Mouse (Mus musculus) MEL (cell line): ENCODE measurements at regions not wholly inside any gene's neighbourhood (a gene's known extent, or its start where the extent isn't known, plus 50 kb on each side); places are given as distances from the start of the nearest gene placed in this dataset.
A peak's percentile ranks its signal among the peaks of the same experiment; 100 is the strongest.

Experiments
- DNase-seq: peaks from one replicate; pipeline ENCODE4 v3.0.0; 2011; ENCODE audit warnings: low read depth, low spot score
- H3K27ac ChIP-seq: 2 replicates; pipeline ENCODE4 v1.5.1; 2012; ENCODE audit warnings: low read depth, mild to moderate bottlenecking, control low read depth, low read length, moderate library complexity; ENCODE audit not compliant: control insufficient read depth
- H3K27me3 ChIP-seq, 2 experiments: fragments of 150-350 bp in 1 of 2; sonication (generic) in 1 of 2; 2 replicates each; pipeline ENCODE4 v1.6.1; 2012; ENCODE audit warnings: low read length in 2 of 2, mild to moderate bottlenecking in 2 of 2, improper control_type of control experiment in 1 of 2, moderate library complexity in 1 of 2; ENCODE audit not compliant: insufficient read depth in 2 of 2, control insufficient read depth in 1 of 2
- H3K36me3 ChIP-seq, 2 experiments: 2 replicates each; pipeline ENCODE4 v1.6.1; 2012 to 2014; ENCODE audit warnings: low read length in 2 of 2, improper control_type of control experiment in 1 of 2, inconsistent platforms in 1 of 2, mild to moderate bottlenecking in 1 of 2; ENCODE audit not compliant: insufficient read depth in 2 of 2, control insufficient read depth in 1 of 2
- H3K4me1 ChIP-seq, 2 experiments: fragments of 150-350 bp in 1 of 2; sonication (generic) in 1 of 2; 2 replicates each; pipeline ENCODE4 v1.6.1; 2012; ENCODE audit warnings: low read length in 2 of 2, improper control_type of control experiment in 1 of 2, mild to moderate bottlenecking in 1 of 2; ENCODE audit not compliant: insufficient read depth in 2 of 2, control insufficient read depth in 1 of 2
- H3K4me3 ChIP-seq, 2 experiments: fragments of 150-350 bp in 1 of 2; sonication (generic) in 1 of 2; 2 replicates each; pipeline ENCODE4 v1.5.1; 2012; ENCODE audit warnings: low read depth in 2 of 2, low read length in 2 of 2, mild to moderate bottlenecking in 2 of 2, moderate library complexity in 2 of 2, control low read depth in 1 of 2, improper control_type of control experiment in 1 of 2; ENCODE audit not compliant: control insufficient read depth in 1 of 2, insufficient read depth in 1 of 2
- H3K79me2 ChIP-seq: 2 replicates; pipeline ENCODE4 v1.6.1; 2012; ENCODE audit warnings: mild to moderate bottlenecking, low read length, moderate library complexity; ENCODE audit not compliant: control insufficient read depth, poor library complexity, insufficient read depth
- H3K9ac ChIP-seq: 2 replicates; pipeline ENCODE4 v1.6.1; 2012; ENCODE audit warnings: low read depth, mild to moderate bottlenecking, control low read depth, low read length, moderate library complexity; ENCODE audit not compliant: control insufficient read depth, poor library complexity, severe bottlenecking
- H3K9me3 ChIP-seq: fragments of 150-350 bp; sonication (generic); replicated peaks from 2 replicates; pipeline ENCODE4 v1.6.1; 2012; ENCODE audit warnings: mild to moderate bottlenecking, low read length, improper control_type of control experiment, moderate library complexity; ENCODE audit not compliant: insufficient read depth
- BHLHE40 ChIP-seq: IDR thresholded peaks from 2 replicates; pipeline ENCODE4 v1.6.1; 2012; ENCODE audit warnings: low read depth, mild to moderate bottlenecking, inconsistent platforms, low read length, improper control_type of control experiment, borderline replicate concordance
- CHD2 ChIP-seq: IDR thresholded peaks from 2 replicates; pipeline ENCODE4 v1.6.1; 2011; ENCODE audit warnings: low read length, improper control_type of control experiment
- CTCF ChIP-seq, 3 experiments: IDR thresholded peaks in 2 of 3; conservative IDR thresholded peaks in 1 of 3; 2 replicates each; pipeline ENCODE4 v1.5.1; 2011 to 2012; ENCODE audit warnings: low read length in 3 of 3, low read depth in 2 of 3, mild to moderate bottlenecking in 2 of 3, improper control_type of control experiment in 1 of 3, inconsistent platforms in 1 of 3, mixed read lengths in 1 of 3, moderate library complexity in 1 of 3; ENCODE audit not compliant: control insufficient read depth in 1 of 3, insufficient read depth in 1 of 3, poor library complexity in 1 of 3, severe bottlenecking in 1 of 3
- E2F4 ChIP-seq: IDR thresholded peaks from 2 replicates; pipeline ENCODE4 v1.6.1; 2011; ENCODE audit warnings: low read depth, low read length, improper control_type of control experiment, borderline replicate concordance
- ELF1 ChIP-seq: IDR thresholded peaks from 2 replicates; pipeline ENCODE4 v1.6.1; 2014; ENCODE audit warnings: low read depth, mild to moderate bottlenecking, inconsistent platforms, low read length, improper control_type of control experiment, moderate library complexity
- EP300 ChIP-seq, 2 experiments: IDR thresholded peaks; 2 replicates each; pipeline ENCODE4 v1.6.1; 2011; ENCODE audit warnings: improper control_type of control experiment in 2 of 2, low read length in 2 of 2, low read depth in 1 of 2, mild to moderate bottlenecking in 1 of 2
- ETS1 ChIP-seq: IDR thresholded peaks from 2 replicates; pipeline ENCODE4 v1.6.1; 2012; ENCODE audit warnings: low read depth, mild to moderate bottlenecking, inconsistent platforms, low read length, improper control_type of control experiment, moderate library complexity
- GABPA ChIP-seq: IDR thresholded peaks from 2 replicates; pipeline ENCODE4 v1.6.1; 2012; ENCODE audit warnings: low read depth, mild to moderate bottlenecking, inconsistent platforms, low read length, improper control_type of control experiment, moderate library complexity
- HCFC1 ChIP-seq: IDR thresholded peaks from 2 replicates; pipeline ENCODE4 v1.6.1; 2012; ENCODE audit warnings: low read depth, mild to moderate bottlenecking, inconsistent platforms, low read length, improper control_type of control experiment, moderate library complexity
- JUND ChIP-seq: IDR thresholded peaks from 2 replicates; pipeline ENCODE4 v1.6.1; 2011; ENCODE audit warnings: low read depth, mild to moderate bottlenecking, improper control_type of control experiment, low read length
- KAT2A ChIP-seq: conservative IDR thresholded peaks from 2 replicates; pipeline ENCODE4 v1.6.1; 2012; ENCODE audit warnings: low read depth, low read length, improper control_type of control experiment, inconsistent platforms
- MAX ChIP-seq: IDR thresholded peaks from 2 replicates; pipeline ENCODE4 v1.6.1; 2011; ENCODE audit warnings: low read length, improper control_type of control experiment
- MAZ ChIP-seq: IDR thresholded peaks from 2 replicates; pipeline ENCODE4 v1.6.1; 2012; ENCODE audit warnings: low read depth, mild to moderate bottlenecking, inconsistent platforms, low read length, improper control_type of control experiment
- MEF2A ChIP-seq: IDR thresholded peaks from 2 replicates; pipeline ENCODE4 v1.6.1; 2014; ENCODE audit warnings: low read depth, mild to moderate bottlenecking, inconsistent platforms, low read length, improper control_type of control experiment; ENCODE audit not compliant: poor library complexity, insufficient replicate concordance, severe bottlenecking; ENCODE audit errors: extremely low read depth
- MYB ChIP-seq: IDR thresholded peaks from 2 replicates; pipeline ENCODE4 v1.6.1; 2011; ENCODE audit warnings: mild to moderate bottlenecking, low read depth, low read length, improper control_type of control experiment
- MYC ChIP-seq: IDR thresholded peaks from 2 replicates; pipeline ENCODE4 v1.6.1; 2011; ENCODE audit warnings: low read depth, mild to moderate bottlenecking, low read length, improper control_type of control experiment, moderate library complexity
- NELFE ChIP-seq: IDR thresholded peaks from 2 replicates; pipeline ENCODE4 v1.6.1; 2011; ENCODE audit warnings: low read depth, low read length, improper control_type of control experiment
- NRF1 ChIP-seq: IDR thresholded peaks from 2 replicates; pipeline ENCODE4 v1.6.1; 2014; ENCODE audit warnings: low read depth, mild to moderate bottlenecking, inconsistent platforms, low read length, improper control_type of control experiment, moderate library complexity; ENCODE audit not compliant: poor library complexity, insufficient read depth, severe bottlenecking
- POLR2A ChIP-seq, 2 experiments: IDR thresholded peaks; 2 replicates each; pipeline ENCODE4 v1.6.1; 2011 to 2012; ENCODE audit warnings: low read length in 2 of 2, mild to moderate bottlenecking in 2 of 2, control low read depth in 1 of 2, improper control_type of control experiment in 1 of 2, low read depth in 1 of 2, moderate library complexity in 1 of 2; ENCODE audit not compliant: control insufficient read depth in 1 of 2, insufficient read depth in 1 of 2, poor library complexity in 1 of 2
- POLR2AphosphoS2 ChIP-seq: IDR thresholded peaks from 2 replicates; pipeline ENCODE4 v1.6.1; 2011; ENCODE audit warnings: low read length, improper control_type of control experiment
- POLR2AphosphoS5 ChIP-seq: IDR thresholded peaks from 2 replicates; pipeline ENCODE4 v1.6.1; 2012; ENCODE audit warnings: low read depth, borderline replicate concordance, mild to moderate bottlenecking, inconsistent platforms, low read length, moderate library complexity, mixed read lengths
- SMC3 ChIP-seq: IDR thresholded peaks from 2 replicates; pipeline ENCODE4 v1.6.1; 2011; ENCODE audit warnings: low read depth, low read length, improper control_type of control experiment
- TAL1 ChIP-seq: IDR thresholded peaks from 2 replicates; pipeline ENCODE4 v1.6.1; 2012; ENCODE audit warnings: mild to moderate bottlenecking, inconsistent platforms, low read length, moderate library complexity, mixed read lengths
- TBP ChIP-seq: IDR thresholded peaks from 2 replicates; pipeline ENCODE4 v1.8.0; 2011; ENCODE audit warnings: low read depth, low read length, improper control_type of control experiment
- TCF12 ChIP-seq: IDR thresholded peaks from 2 replicates; pipeline ENCODE4 v1.6.1; 2014; ENCODE audit warnings: low read depth, mild to moderate bottlenecking, inconsistent platforms, low read length, improper control_type of control experiment, moderate library complexity
- USF1 ChIP-seq: IDR thresholded peaks from 2 replicates; pipeline ENCODE4 v1.6.1; 2014; ENCODE audit warnings: low read depth, mild to moderate bottlenecking, inconsistent platforms, low read length, improper control_type of control experiment, moderate library complexity
- USF2 ChIP-seq, 2 experiments: IDR thresholded peaks; 2 replicates each; pipeline ENCODE4 v1.6.1; 2011 to 2012; ENCODE audit warnings: improper control_type of control experiment in 2 of 2, low read length in 2 of 2, borderline replicate concordance in 1 of 2, inconsistent platforms in 1 of 2, low read depth in 1 of 2, mild to moderate bottlenecking in 1 of 2; ENCODE audit not compliant: insufficient read depth in 1 of 2
- ZC3H11A ChIP-seq: IDR thresholded peaks from 2 replicates; pipeline ENCODE4 v1.6.1; 2012; ENCODE audit warnings: low read depth, mild to moderate bottlenecking, inconsistent platforms, low read length, improper control_type of control experiment
- ZKSCAN1 ChIP-seq: IDR thresholded peaks from 2 replicates; pipeline ENCODE4 v1.6.1; 2012; ENCODE audit warnings: low read depth, mild to moderate bottlenecking, inconsistent platforms, low read length, improper control_type of control experiment, moderate library complexity
- ZMIZ1 ChIP-seq: IDR thresholded peaks from 2 replicates; pipeline ENCODE4 v1.6.1; 2012; ENCODE audit warnings: low read depth, mild to moderate bottlenecking, inconsistent platforms, low read length, improper control_type of control experiment, moderate library complexity
- ZNF384 ChIP-seq: IDR thresholded peaks from 2 replicates; pipeline ENCODE4 v1.6.1; 2012; ENCODE audit warnings: low read depth, mild to moderate bottlenecking, inconsistent platforms, low read length, improper control_type of control experiment

DNA sequence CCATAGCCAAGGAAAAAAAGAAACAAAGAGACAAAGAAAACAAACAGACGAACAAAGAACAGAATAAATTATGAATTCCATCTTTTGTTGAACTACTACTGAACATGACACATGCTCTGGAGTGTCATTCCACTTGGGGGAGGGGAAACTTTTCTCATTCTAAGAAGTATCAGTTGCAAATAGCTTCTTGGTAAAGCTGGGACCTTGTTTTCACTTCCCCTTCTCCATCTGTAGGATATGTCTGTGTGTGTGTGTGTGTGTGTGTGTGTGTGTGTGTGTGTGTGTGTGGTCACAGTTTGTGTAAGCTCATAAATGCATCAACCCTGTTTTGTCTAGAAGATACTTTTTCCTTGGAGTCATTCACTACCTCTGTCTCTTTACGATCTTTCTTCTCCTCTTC lies 146.2 kb downstream of the Prdm13 start:
- Histone ChIP-seq H3K79me2 (no peaks in the 10 kb centered on the region), H3K4me3 (no peak overlapping the region), H3K27me3 (no peaks in the 10 kb centered on the region; a peak in 1 of 4 replicates), H3K9ac (no peak overlapping the region), H3K36me3 (no peaks in the 10 kb centered on the region), H3K9me3 (no peaks in the 10 kb centered on the region), H3K27ac (no peak overlapping the region), H3K4me1 (no peaks in the 10 kb centered on the region)
- DNase-seq: no peak
- TF ChIP-seq POLR2AphosphoS5 (no peak), ZMIZ1 (no peak), CHD2 (no peak), TAL1 (no peak), TBP (no peak), SMC3 (no peak), EP300 (IDR thresholded peaks at IDR 0.05; ENCODE audit: low read depth in 1 of 2, low read length in 2 of 2) (no peak)

DNA sequence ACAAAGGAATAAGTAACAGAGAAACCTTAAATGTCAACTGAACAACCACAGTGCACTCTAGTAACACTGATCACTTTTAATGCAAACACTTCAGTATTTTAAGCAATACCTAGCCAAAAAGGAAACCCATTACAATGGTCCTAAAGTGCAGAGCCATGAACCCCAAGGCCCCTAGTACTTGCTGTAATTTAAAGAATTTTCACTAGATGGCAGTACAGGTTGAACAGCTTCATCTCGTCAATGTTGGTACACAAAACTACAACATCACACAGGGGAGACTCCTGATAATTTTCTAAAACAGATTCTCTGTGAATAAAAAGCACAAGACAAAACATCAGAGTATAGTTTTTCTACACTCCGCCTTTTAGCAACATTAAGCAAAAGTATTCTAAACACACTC lies 149.8 kb downstream of the Prdm13 start:
- Histone ChIP-seq H3K4me1 (no peaks in the 10 kb centered on the region), H3K27ac (no peak overlapping the region), H3K36me3 (no peaks in the 10 kb centered on the region), H3K4me3 (no peak overlapping the region), H3K27me3 (peaks cover 0 to 1% of the 10 kb centered on the region in 2 experiments; a peak in 1 of 4 replicates), H3K9ac (no peak overlapping the region), H3K79me2 (no peaks in the 10 kb centered on the region), H3K9me3 (no peaks in the 10 kb centered on the region)
- peak; percentile 27 for DNase-seq
- TF ChIP-seq CTCF (IDR thresholded peaks at IDR 0.05 in 2 of 3, conservative IDR thresholded peaks at IDR 0.05 in 1 of 3; ENCODE audit: control insufficient read depth in 1 of 3, insufficient read depth in 1 of 3, low read depth in 2 of 3, low read length in 3 of 3, poor library complexity in 1 of 3, severe bottlenecking in 1 of 3) (peak in 2 of 3 experiments; percentile 44 to 65; a peak in 4 of 6 replicates), GABPA (no peak), MYC (no peak), ZC3H11A (peak; percentile 34; the same call in 1 of the 2 replicates), ZNF384 (no peak), EP300 (IDR thresholded peaks at IDR 0.05; ENCODE audit: low read depth in 1 of 2, low read length in 2 of 2) (no peak), USF2 (IDR thresholded peaks at IDR 0.05; ENCODE audit: borderline replicate concordance in 1 of 2, insufficient read depth in 1 of 2, low read depth in 1 of 2, low read length in 2 of 2) (no peak), NRF1 (no peak), MAZ (no peak), E2F4 (no peak), POLR2A (IDR thresholded peaks at IDR 0.05; ENCODE audit: control insufficient read depth in 1 of 2, insufficient read depth in 1 of 2, low read depth in 1 of 2, low read length in 2 of 2, poor library complexity in 1 of 2) (no peak), POLR2AphosphoS5 (no peak), NELFE (no peak), JUND (no peak), ZMIZ1 (no peak), POLR2AphosphoS2 (no peak), BHLHE40 (no peak), ZKSCAN1 (no peak), MAX (no peak), MYB (no peak), TBP (no peak), MEF2A (no peak), HCFC1 (no peak), KAT2A (no peak), TCF12 (no peak), ELF1 (no peak), USF1 (no peak), TAL1 (no peak), ETS1 (no peak), CHD2 (no peak), SMC3 (peak; percentile 69)
